In the genomic region with DNA sequence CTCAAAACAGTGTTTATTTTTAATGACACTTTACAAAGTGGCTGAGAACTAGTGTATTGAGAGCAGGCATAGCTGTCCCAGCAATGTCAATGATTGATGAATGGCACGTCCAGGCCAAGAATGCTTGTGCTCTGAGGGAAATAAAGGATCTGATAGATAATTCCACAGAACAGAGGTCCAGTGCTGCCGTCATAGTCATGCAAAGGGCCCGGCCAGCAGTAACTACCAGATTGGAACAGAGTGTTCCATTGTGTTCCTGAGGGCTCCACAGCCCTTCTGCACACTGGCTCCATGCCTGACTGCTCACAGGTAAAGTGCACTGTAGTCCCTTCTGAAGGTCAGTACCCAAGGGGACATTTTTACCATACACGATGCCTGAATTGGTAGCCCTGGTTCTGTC, we compare ENCODE assay signal across 34 mouse cellular contexts.
DNase-seq lines count a peak whose midpoint lies in the region; ATAC-seq lines count a peak whose summit lies in the region.
"Had no signal": no experiment of that assay in that cellular context is flagged by ENCODE, and none has a peak within 500 bp of the region (broad histone marks: within the 10 kb centered on the region; RNA-seq: fewer than 3 reads in every experiment).

No protein-coding gene starts in this region.

- H3K9ac ChIP-seq in hindbrain, embryonic 13.5 days, result no peak overlapping the region
- no peak overlapping the region for H3K9ac ChIP-seq in kidney, embryonic 16.5 days (replicated peaks; ENCODE audit: low read length)
- no peak overlapping the region for H3K9ac ChIP-seq in stomach, embryonic 16.5 days (ENCODE audit: low read length)
- H3K9ac ChIP-seq: forebrain, embryonic 12.5 days; forebrain, postnatal 0 days; heart, embryonic 12.5 days; limb, embryonic 15.5 days; liver, embryonic 15.5 days; lung, embryonic 15.5 days; midbrain, embryonic 12.5 days; neural tube, embryonic 12.5 days had no signal

- DNase-seq in hindbrain, embryonic 10.5 days (ENCODE audit: low spot score), result peak; percentile 3
- no peak for DNase-seq in kidney, postnatal 14 days
- peak; percentile 10 for DNase-seq in testis, postnatal 14 days (ENCODE audit: low spot score)
- no peak for DNase-seq in testis, postnatal 10 days (ENCODE audit: low spot score)
- no peak for DNase-seq in adrenal gland, postnatal 14 days
- DNase-seq: adrenal gland, adult 8-10 months; cerebellum, adult 18-20 months; cerebellum, postnatal 10 days; forebrain, postnatal 0 days; heart, adult 2 months; heart, postnatal 4 days; kidney, adult 11 months; layer of hippocampus, adult 9-11 months; lung, postnatal 36 days; right cerebral cortex, adult 18-20 months; right cerebral cortex, postnatal 4 days; thymus, adult 2 months; thymus, postnatal 36 days had no signal

- H3K4me1 ChIP-seq in hindbrain, embryonic 10.5 days (replicated peaks), result 0 out of 2 replicates have a peak, but pooled peaks cover 4% of the 10 kb centered on the region
- no peaks in the 10 kb centered on the region for H3K4me1 ChIP-seq in hindbrain, embryonic 13.5 days (replicated peaks)
- H3K4me1 ChIP-seq in kidney, embryonic 16.5 days (ENCODE audit: insufficient read depth, low read length), result no peaks in the 10 kb centered on the region
- H3K4me1 ChIP-seq in stomach, embryonic 16.5 days (ENCODE audit: control insufficient read depth, insufficient read depth, low read length), result peaks cover 4% of the 10 kb centered on the region; the same call in 1 of the 2 replicates
- H3K4me1 ChIP-seq: forebrain, embryonic 12.5 days; limb, embryonic 10.5 days; limb, embryonic 15.5 days; liver, embryonic 15.5 days; lung, embryonic 15.5 days; megakaryocyte, embryonic 14.5 days; midbrain, embryonic 12.5 days; neural tube, embryonic 12.5 days had no signal

- H3K36me3 ChIP-seq in hindbrain, embryonic 10.5 days, result no peaks in the 10 kb centered on the region
- no peaks in the 10 kb centered on the region for H3K36me3 ChIP-seq in hindbrain, embryonic 13.5 days
- H3K36me3 ChIP-seq in kidney, embryonic 16.5 days (ENCODE audit: insufficient read depth, low read length), result no peaks in the 10 kb centered on the region
- no peaks in the 10 kb centered on the region for H3K36me3 ChIP-seq in stomach, embryonic 16.5 days (ENCODE audit: control insufficient read depth, insufficient read depth, low read length)
- H3K36me3 ChIP-seq: forebrain, embryonic 12.5 days; heart, embryonic 12.5 days; limb, embryonic 10.5 days; limb, embryonic 15.5 days; liver, embryonic 15.5 days; lung, embryonic 15.5 days; midbrain, embryonic 12.5 days; neural tube, embryonic 12.5 days had no signal

- H3K27me3 ChIP-seq in hindbrain, embryonic 10.5 days (ENCODE audit: insufficient read depth, poor library complexity, severe bottlenecking), result no peaks in the 10 kb centered on the region
- H3K27me3 ChIP-seq in hindbrain, embryonic 13.5 days, result no peaks in the 10 kb centered on the region
- H3K27me3 ChIP-seq in kidney, embryonic 16.5 days (ENCODE audit: insufficient read depth, low read length), result no peaks in the 10 kb centered on the region
- no peaks in the 10 kb centered on the region for H3K27me3 ChIP-seq in stomach, embryonic 16.5 days (ENCODE audit: control insufficient read depth, insufficient read depth, low read length)
- H3K27me3 ChIP-seq: CH12.LX; forebrain, embryonic 12.5 days; heart, embryonic 12.5 days; limb, embryonic 15.5 days; liver, embryonic 15.5 days; lung, embryonic 15.5 days; megakaryocyte, embryonic 14.5 days; midbrain, embryonic 12.5 days; neural tube, embryonic 12.5 days had no signal

- no peak overlapping the region for H3K27ac ChIP-seq in hindbrain, embryonic 10.5 days
- H3K27ac ChIP-seq in hindbrain, embryonic 13.5 days, result no peak overlapping the region
- H3K27ac ChIP-seq in kidney, embryonic 16.5 days (ENCODE audit: low read length), result no peak overlapping the region
- H3K27ac ChIP-seq in stomach, embryonic 16.5 days (ENCODE audit: low read length), result no peak overlapping the region
- H3K27ac ChIP-seq: forebrain, embryonic 12.5 days; heart, adult 2 months; limb, embryonic 10.5 days; limb, embryonic 15.5 days; liver, embryonic 15.5 days; lung, embryonic 15.5 days; midbrain, embryonic 12.5 days; neural tube, embryonic 12.5 days had no signal

- no peak; the same call in 1 of the 2 replicates for ATAC-seq in hindbrain, embryonic 13.5 days (ENCODE audit: low FRiP score)
- peak; percentile 63; the same call in 1 of the 2 replicates for ATAC-seq in kidney, embryonic 16.5 days (ENCODE audit: low FRiP score, low TSS enrichment)
- 0 out of 2 replicates have a peak, but pooled peaks have one; percentile 37 for ATAC-seq in stomach, embryonic 16.5 days (ENCODE audit: insufficient read depth, low FRiP score)
- ATAC-seq: forebrain, postnatal 0 days; inflammation-experienced regulatory T-cells, adult 6 months had no signal

- H3K9me3 ChIP-seq in hindbrain, embryonic 10.5 days, result no peaks in the 10 kb centered on the region
- H3K9me3 ChIP-seq in hindbrain, embryonic 13.5 days, result no peaks in the 10 kb centered on the region
- no peaks in the 10 kb centered on the region for H3K9me3 ChIP-seq in kidney, embryonic 16.5 days (ENCODE audit: low read length)
- H3K9me3 ChIP-seq in stomach, embryonic 16.5 days (replicated peaks; ENCODE audit: control insufficient read depth, low read length), result no peaks in the 10 kb centered on the region
- H3K9me3 ChIP-seq: forebrain, embryonic 12.5 days; heart, embryonic 12.5 days; limb, embryonic 10.5 days; limb, embryonic 15.5 days; liver, embryonic 15.5 days; lung, embryonic 15.5 days; midbrain, embryonic 12.5 days; neural tube, embryonic 12.5 days had no signal

- no peak overlapping the region for H3K4me2 ChIP-seq in hindbrain, embryonic 13.5 days
- no peak overlapping the region for H3K4me2 ChIP-seq in kidney, embryonic 16.5 days (replicated peaks; ENCODE audit: low read depth, low read length)
- no peak overlapping the region for H3K4me2 ChIP-seq in stomach, embryonic 16.5 days (ENCODE audit: low read depth, low read length)
- H3K4me2 ChIP-seq: forebrain, embryonic 12.5 days; heart, embryonic 12.5 days; limb, embryonic 15.5 days; liver, embryonic 15.5 days; lung, embryonic 15.5 days; midbrain, embryonic 12.5 days; neural tube, embryonic 12.5 days had no signal

- no peak overlapping the region for H3K4me3 ChIP-seq in hindbrain, embryonic 10.5 days
- H3K4me3 ChIP-seq in hindbrain, embryonic 13.5 days, result no peak overlapping the region
- no peak overlapping the region for H3K4me3 ChIP-seq in kidney, embryonic 16.5 days (ENCODE audit: low read length)
- H3K4me3 ChIP-seq in stomach, embryonic 16.5 days (replicated peaks; ENCODE audit: low read length), result no peak overlapping the region
- H3K4me3 ChIP-seq: erythroblast, embryonic 14.5 days; forebrain, embryonic 12.5 days; heart, adult 2 months; heart, embryonic 12.5 days; limb, embryonic 10.5 days; limb, embryonic 15.5 days; liver, embryonic 15.5 days; lung, embryonic 15.5 days; megakaryocyte, embryonic 14.5 days; midbrain, embryonic 12.5 days; myocyte; neural tube, embryonic 12.5 days had no signal

- 72% methylated on average over 4 of the region's 4 CpGs for WGBS in hindbrain, embryonic 10.5 days
- WGBS in hindbrain, embryonic 13.5 days, result 45% methylated on average over 4 of the region's 4 CpGs
- 60% methylated on average over 4 of the region's 4 CpGs for WGBS in kidney, embryonic 16.5 days
- WGBS in stomach, embryonic 16.5 days, result 28% methylated on average over 4 of the region's 4 CpGs

Comparison
In these comparisons a context has a peak if more than half of its experiments do, and no peak if none do; other contexts are left out.
1. DNase-seq: peak in hindbrain, embryonic 10.5 days (single experiment) and testis, postnatal 14 days (single experiment); none in kidney, postnatal 14 days (single experiment), testis, postnatal 10 days (single experiment) and adrenal gland, postnatal 14 days (single experiment).